Mouse (Mus musculus) limb, embryonic 14.5 days (tissue): ENCODE measurements around the gene Icmt. TPM values are rescaled to one million over a fixed set of nuclear protein-coding genes. Genes with fewer than 3 reads are reported as not detected.

Experiments
- ATAC-seq: fragments of 200-750 bp; cut with Nextera tagmentation; 2 replicates; pipeline ENCODE4 v1.8.0; 2017; ENCODE audit warnings: low read depth, moderate number of reproducible peaks, moderate TSS enrichment; ENCODE audit not compliant: low FRiP score
- DNase-seq: peaks from one replicate; pipeline ENCODE4 v3.0.0-alpha.2; 2015; ENCODE audit warnings: low spot score
- H3K27ac ChIP-seq: fragments of 300-500 bp; sonication (generic); replicated peaks from 2 replicates; pipeline ENCODE4 v1.5.1; 2014; ENCODE audit warnings: low read depth, mild to moderate bottlenecking, low read length, moderate library complexity, mixed read lengths
- H3K27me3 ChIP-seq: fragments of 300-500 bp; sonication (generic); 2 replicates; pipeline ENCODE4 v1.6.1; 2014; ENCODE audit warnings: low read length, mixed read lengths; ENCODE audit not compliant: control insufficient read depth, insufficient read depth
- H3K36me3 ChIP-seq: fragments of 300-500 bp; sonication (generic); 2 replicates; pipeline ENCODE4 v1.6.1; 2014; ENCODE audit warnings: mild to moderate bottlenecking, low read length, moderate library complexity, mixed read lengths; ENCODE audit not compliant: control insufficient read depth, insufficient read depth
- H3K4me1 ChIP-seq: fragments of 300-500 bp; sonication (generic); 2 replicates; pipeline ENCODE4 v1.6.1; 2014; ENCODE audit warnings: antibody characterized with exemption, low read length, mixed read lengths; ENCODE audit not compliant: control insufficient read depth, insufficient read depth
- H3K4me2 ChIP-seq: fragments of 300-500 bp; sonication (generic); replicated peaks from 2 replicates; pipeline ENCODE4 v1.6.1; 2014; ENCODE audit warnings: low read depth, mild to moderate bottlenecking, low read length, moderate library complexity; ENCODE audit not compliant: severe bottlenecking
- H3K4me3 ChIP-seq: fragments of 300-500 bp; sonication (generic); replicated peaks from 2 replicates; pipeline ENCODE4 v1.5.1; 2014; ENCODE audit warnings: low read length
- H3K9ac ChIP-seq: fragments of 300-500 bp; sonication (generic); 2 replicates; pipeline ENCODE4 v1.6.1; 2014; ENCODE audit warnings: mild to moderate bottlenecking, low read depth, low read length, moderate library complexity; ENCODE audit not compliant: severe bottlenecking
- H3K9me3 ChIP-seq: fragments of 300-500 bp; sonication (generic); 2 replicates; pipeline ENCODE4 v1.6.1; 2016; ENCODE audit warnings: low read length; ENCODE audit not compliant: control insufficient read depth
- POLR2A ChIP-seq: fragments of 200-500 bp; IDR thresholded peaks from 2 replicates; pipeline ENCODE4 v1.8.0; 2012; ENCODE audit warnings: inconsistent platforms, mild to moderate bottlenecking, moderate library complexity, borderline replicate concordance; ENCODE audit not compliant: insufficient read depth, insufficient read length; ENCODE audit errors: extremely low read depth
- WGBS: fragments of 180-500 bp; shearing (Covaris S2); extraction: QIAGEN DNeasy Blood & Tissue Kit; methylation state at CpG from one replicate; pipeline ENCODE4 v1.1.7; 2014; 5-methylcytosine and 5-hydroxymethylcytosine counted together
- polyA plus RNA-seq, 2 experiments: library from polyadenylated mRNA; depleted of rRNA in 1 of 2; stranded (reverse) in 1 of 2; unstranded in 1 of 2; fragments of >200 nt; fragmentation: Nextera tagmentation in 1 of 2; extraction: Ambion mirVana in 1 of 2; gene quantifications; 2 replicates each; pipeline versions ENCODE4 v1.2.1 to v1.2.3; 2012 to 2014

The Icmt gene
- polyA plus RNA-seq (2012; rRNA removed) (26.6 and 30.7 TPM in 2 replicates), polyA plus RNA-seq (2014; fragmentation: Nextera tagmentation; extraction: Ambion mirVana) (27.6 and 32.7 TPM in 2 replicates)

DNA sequence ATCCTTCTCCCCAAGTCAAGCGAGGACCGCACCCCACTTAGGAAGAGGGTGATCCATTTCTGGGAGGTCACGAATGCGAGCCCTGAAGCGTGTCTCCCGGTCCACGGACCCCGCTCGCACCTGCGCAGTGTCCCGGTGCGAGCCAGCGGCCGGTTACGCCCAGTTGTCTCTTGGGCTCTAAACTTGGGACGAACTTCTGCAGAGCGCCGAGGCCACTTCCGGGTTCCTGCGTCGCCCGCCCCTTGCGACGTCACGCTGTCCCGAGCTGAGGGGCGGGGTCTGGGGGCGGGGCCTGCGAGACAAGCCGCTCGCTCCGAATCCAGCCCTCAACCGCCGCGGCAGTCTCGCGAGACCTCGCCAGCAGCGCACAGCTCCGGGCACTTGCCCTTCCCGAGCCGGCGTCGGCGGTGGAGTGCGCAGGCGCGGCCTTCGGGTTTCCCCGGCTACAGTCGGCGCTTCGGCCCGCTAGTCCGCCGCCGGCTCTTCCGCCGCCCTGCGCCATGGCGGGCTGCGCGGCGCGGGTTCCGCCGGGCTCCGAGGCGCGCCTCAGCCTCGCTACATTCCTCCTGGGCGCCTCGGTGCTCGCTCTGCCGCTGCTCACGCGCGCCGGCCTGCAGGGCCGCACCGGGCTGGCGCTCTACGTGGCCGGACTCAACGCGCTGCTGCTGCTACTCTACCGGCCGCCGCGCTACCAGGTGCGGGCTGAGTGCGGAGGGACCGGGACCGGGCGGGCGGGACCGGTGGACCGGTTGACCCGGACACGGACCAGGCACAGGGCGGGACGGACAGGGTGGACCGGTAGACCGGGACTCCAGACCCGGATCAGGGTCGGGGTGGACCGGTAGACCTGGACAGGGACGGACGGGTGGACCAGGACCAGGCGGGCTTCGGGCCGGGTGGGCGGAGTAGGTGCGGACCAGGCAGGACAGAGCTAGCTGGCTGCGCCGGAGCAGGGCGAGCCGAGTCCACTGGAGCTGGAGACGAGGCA is at the start of gene Icmt:
Icmt (plus strand) TSS at position 354 of the 988 bp plus-strand sequence.
- Histone ChIP-seq H3K27ac (peak within 1 kb of the TSS; percentile 58; the same call in 1 of the 2 replicates), H3K9me3 (no peaks in the 10 kb centered on the region), H3K36me3 (peaks cover 26% of the 10 kb centered on the region), H3K4me1 (peaks cover 11% of the 10 kb centered on the region), H3K27me3 (peaks cover 15% of the 10 kb centered on the region), H3K4me3 (peak within 1 kb of the TSS; percentile 95), H3K9ac (peak within 1 kb of the TSS; percentile 95), H3K4me2 (peak within 1 kb of the TSS; percentile 96)
- DNase-seq (peak; percentile 98), ATAC-seq (peak; percentile 97)
- peak; percentile 54; the same call in 1 of the 2 replicates for TF ChIP-seq POLR2A
- WGBS = under 1% methylated on average over 100 of the region's 119 CpGs

DNA sequence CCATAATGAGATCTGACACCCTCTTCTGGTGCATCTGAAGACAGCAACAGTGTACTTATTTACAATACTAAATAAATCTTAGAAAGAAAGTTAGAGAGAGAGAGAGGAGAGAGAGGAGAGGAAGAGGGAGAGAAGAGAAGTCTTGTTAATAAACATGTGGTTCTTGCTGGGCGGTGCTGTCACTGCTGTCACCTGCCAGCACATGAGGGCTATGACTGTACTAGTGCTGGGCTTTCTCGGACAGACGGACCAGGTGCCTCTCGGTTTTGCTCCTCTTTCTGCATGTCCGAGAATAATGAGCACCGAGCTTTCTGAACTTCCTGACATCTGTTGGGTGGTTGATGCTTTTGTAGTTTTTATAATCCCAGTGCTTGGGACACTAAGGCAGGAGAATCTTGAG is 46.4 kb upstream of the Icmt start:
- no peaks in the 10 kb centered on the region for H3K9me3 ChIP-seq
- TF ChIP-seq POLR2A = no peak
- no peaks in the 10 kb centered on the region for H3K27me3 ChIP-seq
- H3K4me2 ChIP-seq = no peak overlapping the region
- ATAC-seq (no peak), DNase-seq (no peak)
- no peak overlapping the region for H3K9ac ChIP-seq
- no peaks in the 10 kb centered on the region; the same call in 1 of the 2 replicates for H3K4me1 ChIP-seq
- WGBS = 89% methylated on average over 6 of the region's 6 CpGs
- no peak overlapping the region for H3K27ac ChIP-seq
- H3K4me3 ChIP-seq = no peak overlapping the region
- H3K36me3 ChIP-seq = no peaks in the 10 kb centered on the region

DNA sequence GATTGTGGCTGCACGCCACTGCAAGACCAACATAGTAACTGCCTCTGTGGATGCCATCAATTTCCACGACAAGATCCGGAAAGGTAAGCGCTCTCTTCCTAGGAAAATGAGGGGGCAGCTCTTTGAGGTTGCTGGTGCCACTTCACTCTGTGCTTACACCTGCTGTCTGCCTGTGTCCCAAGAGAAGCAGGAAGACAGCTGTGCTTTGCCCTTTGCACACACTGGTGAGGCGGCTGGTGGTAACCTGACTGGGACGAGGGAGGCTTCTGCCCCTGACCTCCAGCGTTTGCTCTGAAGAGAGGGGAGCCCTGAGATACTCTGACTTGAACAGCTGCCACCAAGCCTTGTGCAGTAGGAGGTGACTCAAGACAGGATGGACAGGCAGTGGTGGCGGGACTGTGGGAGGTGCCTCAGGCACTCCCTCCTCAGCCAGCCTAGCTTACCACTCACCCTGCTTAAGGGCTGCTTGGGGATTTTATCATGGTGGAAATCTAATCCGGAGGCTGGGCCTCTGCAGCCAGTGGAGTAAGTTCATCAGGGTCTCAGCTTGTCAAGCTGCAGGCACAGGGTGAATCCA is 43.8 kb upstream of the Icmt start:
- H3K27me3 ChIP-seq = no peaks in the 10 kb centered on the region
- no peak overlapping the region for H3K4me3 ChIP-seq
- no peak overlapping the region for H3K9ac ChIP-seq
- DNase-seq (no peak), ATAC-seq (peak; percentile 57; the same call in 1 of the 2 replicates)
- no peaks in the 10 kb centered on the region for H3K9me3 ChIP-seq
- no peak for TF ChIP-seq POLR2A
- H3K4me2 ChIP-seq = no peak overlapping the region
- no peaks in the 10 kb centered on the region for H3K36me3 ChIP-seq
- 66% methylated on average over 9 of the region's 9 CpGs for WGBS
- H3K4me1 ChIP-seq = no peaks in the 10 kb centered on the region
- H3K27ac ChIP-seq = no peak overlapping the region

DNA sequence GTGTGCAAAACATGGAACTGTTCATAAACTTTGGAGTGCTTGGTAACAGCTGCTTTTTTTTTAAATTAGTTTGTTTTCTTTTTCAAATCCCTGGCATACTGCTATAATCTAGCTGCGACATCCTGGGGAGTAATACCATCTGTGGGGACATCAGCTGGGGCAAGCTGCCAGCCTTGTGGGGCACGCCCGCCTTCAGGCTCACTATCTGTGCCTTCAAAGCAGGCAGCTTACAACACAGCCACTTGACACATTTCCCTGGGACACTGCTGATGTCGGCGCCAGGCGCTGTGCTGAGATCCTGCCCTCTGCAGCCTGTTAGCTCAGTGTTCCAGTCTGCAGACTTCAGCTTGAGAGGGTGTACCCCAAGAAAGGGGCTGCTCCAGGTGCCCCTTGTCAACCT is 40.0 kb upstream of the Icmt start:
- no peak for ATAC-seq
- H3K4me2 ChIP-seq = no peak overlapping the region
- no peak for DNase-seq
- no peaks in the 10 kb centered on the region for H3K4me1 ChIP-seq
- no peak for TF ChIP-seq POLR2A
- no peak overlapping the region for H3K4me3 ChIP-seq
- 56% methylated on average over 6 of the region's 6 CpGs for WGBS
- H3K27me3 ChIP-seq = no peaks in the 10 kb centered on the region
- no peaks in the 10 kb centered on the region for H3K36me3 ChIP-seq
- no peaks in the 10 kb centered on the region for H3K9me3 ChIP-seq
- no peak overlapping the region for H3K27ac ChIP-seq
- no peak overlapping the region for H3K9ac ChIP-seq

DNA sequence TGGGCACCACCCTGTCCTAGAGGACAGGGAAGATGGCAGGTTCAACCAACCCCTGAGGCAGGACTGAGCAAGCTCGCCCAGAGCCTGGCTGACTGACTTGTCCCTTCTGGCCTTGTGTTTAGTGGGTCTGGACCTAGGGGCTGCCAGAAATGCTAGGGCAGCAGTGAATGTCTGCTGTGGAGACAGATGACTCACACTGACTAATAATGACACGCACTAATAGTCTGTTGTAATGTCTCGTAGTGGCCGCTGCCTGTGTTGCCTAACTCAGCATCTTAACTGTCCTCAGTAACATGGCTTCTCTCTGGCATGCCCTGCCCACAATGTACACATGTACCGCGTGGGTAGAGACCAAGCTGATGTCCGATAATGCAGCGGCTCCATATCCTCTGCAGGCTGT is 36.6 kb upstream of the Icmt start:
- H3K4me1 ChIP-seq = peaks cover 11% of the 10 kb centered on the region; the same call in 1 of the 2 replicates
- no peaks in the 10 kb centered on the region for H3K9me3 ChIP-seq
- WGBS = 96% methylated on average over 8 of the region's 8 CpGs
- no peak for TF ChIP-seq POLR2A
- H3K27me3 ChIP-seq = no peaks in the 10 kb centered on the region
- H3K4me3 ChIP-seq = no peak overlapping the region
- H3K36me3 ChIP-seq = no peaks in the 10 kb centered on the region
- DNase-seq = no peak
- ATAC-seq = no peak
- no peak overlapping the region for H3K9ac ChIP-seq
- no peak overlapping the region for H3K4me2 ChIP-seq
- H3K27ac ChIP-seq = no peak overlapping the region
